ENCODE assay signal across 18 mouse cellular contexts in the genomic region with DNA sequence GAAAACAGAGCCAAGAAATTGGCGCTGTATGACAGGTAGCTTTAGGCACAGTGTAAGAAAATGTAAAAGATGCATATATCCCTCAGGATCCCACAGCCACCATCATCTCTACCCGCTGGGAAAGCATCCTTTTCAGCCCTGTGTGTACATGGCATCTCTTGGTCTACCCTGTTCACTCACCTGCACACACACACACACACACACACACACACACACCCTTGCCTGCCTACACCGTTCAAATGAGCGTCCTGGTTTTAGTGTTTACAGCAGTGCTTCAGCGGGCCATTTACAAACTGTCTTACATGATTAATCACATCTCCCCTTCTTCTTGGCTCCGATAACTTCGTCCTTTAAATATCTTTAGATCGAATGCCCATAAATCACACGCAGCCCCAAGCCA.
"Had no signal": no experiment of that assay in that cellular context is flagged by ENCODE, and none has a peak within 500 bp of the region (broad histone marks: within the 10 kb centered on the region; RNA-seq: fewer than 3 reads in every experiment).

No protein-coding gene starts in this region.

- H3K4me2 ChIP-seq: kidney, embryonic 15.5 days; limb, embryonic 12.5 days; limb, embryonic 15.5 days; liver, embryonic 12.5 days; liver, embryonic 15.5 days; lung, embryonic 15.5 days; midbrain, embryonic 11.5 days had no signal

- H3K4me3 ChIP-seq: kidney, embryonic 15.5 days; limb, embryonic 12.5 days; limb, embryonic 15.5 days; liver, embryonic 12.5 days; liver, embryonic 15.5 days; lung, embryonic 15.5 days; myocyte had no signal

- ATAC-seq: liver, embryonic 12.5 days had no signal

- H3K36me3 ChIP-seq: kidney, embryonic 15.5 days; limb, embryonic 12.5 days; limb, embryonic 15.5 days; liver, embryonic 12.5 days; liver, embryonic 15.5 days; lung, embryonic 15.5 days had no signal

- DNase-seq: kidney, adult 8-10 months; kidney, postnatal 14 days; kidney, postnatal 4 days; left cerebral cortex, postnatal 4 days; lung, adult 18-20 months; lung, postnatal 10 days; lung, postnatal 36 days; midbrain, embryonic 14.5 days; thymus, adult 18-20 months; thymus, postnatal 36 days had no signal

- H3K4me1 ChIP-seq: limb, embryonic 15.5 days; liver, embryonic 12.5 days; liver, embryonic 15.5 days had no signal

- H3K9me3 ChIP-seq: kidney, embryonic 15.5 days; limb, embryonic 12.5 days; limb, embryonic 15.5 days; liver, embryonic 12.5 days; liver, embryonic 15.5 days; lung, embryonic 15.5 days had no signal

- H3K27ac ChIP-seq: kidney, embryonic 15.5 days; limb, embryonic 12.5 days; limb, embryonic 15.5 days; liver, embryonic 12.5 days; liver, embryonic 15.5 days; lung, embryonic 15.5 days had no signal

- H3K27me3 ChIP-seq: kidney, embryonic 15.5 days; limb, embryonic 12.5 days; limb, embryonic 15.5 days; liver, embryonic 15.5 days; lung, embryonic 15.5 days had no signal

- H3K9ac ChIP-seq: kidney, embryonic 15.5 days; limb, embryonic 12.5 days; limb, embryonic 15.5 days; liver, embryonic 12.5 days; liver, embryonic 15.5 days; lung, embryonic 15.5 days had no signal
